Mouse (Mus musculus) gastrocnemius, postnatal 36 days (tissue): Measurements from ENCODE around the gene Gtf2ird2. TPM values are rescaled to one million over a fixed set of nuclear protein-coding genes. Genes with fewer than 3 reads are reported as not detected.

Source experiments
- DNase-seq, 2 experiments: peaks; one replicate each; pipeline ENCODE4 v3.0.0; 2022
- intact Hi-C: fragments of 180-260 bp; cut with DNase I; formaldehyde crosslinking; loops from one replicate; pipeline ENCODE4 v1.15.1; 2025
- total RNA-seq, 2 experiments: library from RNA; stranded (reverse); gene quantifications; 2 replicates each; pipeline ENCODE4 v1.2.3; 2021

The Gtf2ird2 gene
- total RNA-seq, 2 experiments from 2014 or later = 5.1 to 5.6 TPM

DNA sequence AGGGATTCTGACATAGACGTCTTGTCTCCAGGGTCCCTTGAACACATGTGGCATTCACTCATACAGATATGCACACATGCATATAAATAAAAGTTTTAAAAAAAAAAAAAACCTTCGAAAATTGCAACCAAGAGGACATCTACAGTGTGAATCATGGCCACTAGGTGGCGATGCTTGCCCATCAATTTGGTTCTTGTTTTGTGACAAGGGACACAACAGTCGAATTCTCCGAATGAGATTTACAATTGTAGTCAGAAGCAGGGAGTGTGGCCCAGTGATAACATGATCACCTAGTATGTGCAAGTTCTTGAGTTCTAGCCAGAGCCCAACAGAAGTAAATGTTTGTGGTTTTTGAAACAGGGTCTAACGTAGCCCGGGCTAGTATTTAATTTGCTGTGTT, 3.9 kb upstream of the Gtf2ird2 start:
- DNase-seq = peak; percentile 65 to 73
- intact Hi-C loops = loop anchor here (2.0 to 5.0 kb wide), 2 partner anchors 163 to 307 kb away; no protein-coding TSS in a partner anchor

GRCm38 (mm10) chr5:134182172-134182571, 1.6 kb upstream of the Gtf2ird2 start:
- intact Hi-C loops = loop anchor here (5.0 kb wide), 1 partner anchor 305 kb away; no protein-coding TSS in a partner anchor
- no peak for DNase-seq

- intact Hi-C loops = loop anchor here (5.0 kb wide), 1 partner anchor 305 kb away; no protein-coding TSS in a partner anchor
- DNase-seq = peak in 1 of 2 experiments; percentile 13
Observed at GRCm38 (mm10) chr5:134182735-134183134, 1.1 kb upstream of the Gtf2ird2 start.

GRCm38 (mm10) chr5:134183162-134183561, 657 bp upstream of the Gtf2ird2 start:
- intact Hi-C loops = loop anchor here (5.0 kb wide), 1 partner anchor 304 kb away; no protein-coding TSS in a partner anchor
- DNase-seq = no peak

DNA sequence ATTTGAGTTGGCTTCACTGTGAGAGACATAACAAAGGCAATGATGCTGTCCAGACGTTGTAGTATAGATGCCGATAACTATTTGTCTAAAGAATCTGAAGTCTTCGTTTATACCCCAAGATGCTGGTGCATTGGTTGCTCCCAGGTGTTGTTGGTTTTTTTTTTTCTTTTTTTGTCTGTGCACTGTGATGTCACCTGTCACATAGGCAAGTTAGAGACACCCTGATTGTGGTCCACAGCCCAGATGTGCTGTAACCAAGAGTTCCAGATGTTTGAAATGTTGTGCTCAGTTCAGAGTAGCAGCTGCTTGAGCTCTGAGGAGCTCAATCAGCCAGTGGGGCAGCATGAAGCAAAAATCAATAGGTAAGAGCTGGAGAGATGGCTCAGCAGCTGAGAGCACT, 2.2 kb downstream of the Gtf2ird2 start:
- intact Hi-C loops = no loop called here
- no peak for DNase-seq

- intact Hi-C loops = no loop called here
- peak; percentile 33 to 46 for DNase-seq
Observed at GRCm38 (mm10) chr5:134186961-134187731, 3.3 kb downstream of the Gtf2ird2 start.

GRCm38 (mm10) chr5:134188571-134188970, 4.8 kb downstream of the Gtf2ird2 start:
- intact Hi-C loops = no loop called here
- DNase-seq = no peak

DNA sequence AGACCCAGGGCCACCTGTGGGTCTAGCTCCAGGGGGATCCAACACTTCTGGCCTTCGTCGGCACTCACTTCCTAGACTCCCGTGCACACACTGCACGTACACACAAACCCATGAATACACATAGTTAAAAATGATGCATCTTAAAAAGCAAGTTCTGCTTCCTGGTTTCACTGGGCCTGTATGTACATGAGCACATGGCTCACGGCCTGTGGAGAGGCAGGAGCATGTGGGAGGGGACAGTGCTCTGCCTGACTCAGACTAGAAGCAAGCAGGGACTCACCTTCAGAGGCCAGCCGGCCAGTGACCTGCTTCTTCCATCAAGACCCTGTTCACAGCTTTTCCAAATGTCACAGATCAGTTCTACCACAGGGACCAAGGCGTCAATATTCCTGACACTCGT, 9.8 kb downstream of the Gtf2ird2 start:
- no peak for DNase-seq
- intact Hi-C loops = loop anchor here (10.0 kb wide), 1 partner anchor 51 kb away; no protein-coding TSS in a partner anchor

DNA sequence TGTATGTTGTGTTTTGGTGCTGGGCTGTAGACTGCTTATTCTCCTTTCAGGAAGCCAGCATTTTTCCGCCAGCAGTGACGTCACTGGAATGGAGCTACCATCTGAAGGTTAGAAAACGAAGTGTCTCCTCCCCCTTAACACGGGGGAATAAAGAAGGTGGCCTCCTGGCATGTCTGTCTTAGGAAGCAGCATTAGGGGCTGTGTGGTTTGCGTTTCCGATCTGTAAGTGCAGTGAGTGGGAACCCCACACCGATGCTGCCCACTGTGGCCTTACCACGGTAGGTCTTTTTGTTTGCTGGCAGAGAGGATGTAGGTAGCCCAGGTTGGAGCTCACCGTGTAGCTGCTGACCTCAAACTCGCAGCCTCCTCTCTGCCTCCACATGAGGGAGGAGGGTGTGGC, 22.9 kb downstream of the Gtf2ird2 start:
- no peak for DNase-seq
- intact Hi-C loops = loop anchor here (10.0 kb wide), 1 partner anchor 128 kb away; no protein-coding TSS in a partner anchor

GRCm38 (mm10) chr5:134209931-134210554, 26.2 kb downstream of the Gtf2ird2 start:
- intact Hi-C loops = loop anchor here (5.0 to 10.0 kb wide), 2 partner anchors 57 to 125 kb away; no protein-coding TSS in a partner anchor
- no peak for DNase-seq

DNA sequence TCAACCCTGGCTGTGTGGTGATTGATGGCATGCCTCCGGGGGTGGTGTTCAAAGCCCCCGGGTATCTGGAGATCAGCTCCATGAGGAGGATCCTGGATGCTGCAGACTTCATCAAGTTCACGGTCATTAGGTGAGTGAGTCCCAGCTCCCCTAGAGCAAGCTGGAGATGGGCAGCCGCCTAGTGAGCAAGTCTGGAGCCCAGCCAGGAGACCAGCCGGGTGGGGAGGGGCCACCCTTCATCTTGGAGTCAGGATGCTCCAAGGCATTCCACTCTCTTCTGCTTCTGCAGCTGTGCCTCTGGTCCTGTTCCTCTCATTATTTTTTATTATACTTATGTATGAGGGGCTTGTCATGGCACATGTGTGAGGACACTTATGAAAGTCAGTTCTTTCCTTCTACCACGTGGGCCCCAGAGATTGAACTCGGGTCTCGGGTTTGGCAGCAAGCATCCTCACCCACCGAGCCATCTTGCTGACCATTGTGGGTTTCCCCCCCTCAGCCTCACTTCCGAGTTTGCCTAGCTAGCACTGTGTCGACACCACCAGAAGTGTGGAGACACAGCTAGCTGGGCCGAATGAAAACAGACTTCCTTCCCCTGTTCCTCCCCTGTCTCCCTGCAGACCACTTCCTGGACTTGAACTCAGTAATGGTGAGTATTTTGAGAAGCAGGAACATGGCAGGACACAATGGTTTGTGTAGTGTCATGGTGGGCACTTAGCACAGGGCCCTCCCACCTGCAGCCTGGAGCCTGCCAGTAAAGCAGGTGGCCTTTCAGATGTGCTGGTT, 30.4 kb downstream of the Gtf2ird2 start:
- no peak for DNase-seq
- intact Hi-C loops = loop anchor here (5.0 kb wide), 1 partner anchor 53 kb away; no protein-coding TSS in a partner anchor

- no peak for DNase-seq
- intact Hi-C loops = no loop called here
Observed at GRCm38 (mm10) chr5:134217900-134218299, 34.1 kb downstream of the Gtf2ird2 start.

DNA sequence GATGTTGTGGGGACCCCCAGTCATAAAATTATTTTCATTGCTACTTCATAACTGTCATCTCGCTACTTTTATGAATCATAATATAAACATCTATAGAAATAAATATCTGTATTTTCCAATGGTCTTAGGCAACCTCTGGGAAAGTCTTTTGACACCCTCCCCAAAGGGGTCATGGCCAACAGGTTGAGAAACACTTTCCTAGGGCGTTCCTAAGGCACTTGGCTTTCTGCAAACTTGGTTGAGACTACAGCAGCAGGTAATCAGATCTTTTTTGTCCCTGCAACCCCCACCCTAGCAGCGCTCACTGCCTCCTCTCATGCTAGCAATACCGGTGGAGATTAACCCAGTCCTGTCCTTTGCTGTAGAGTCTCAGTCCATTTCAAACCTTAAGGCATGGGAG, 37.5 kb downstream of the Gtf2ird2 start:
- no peak for DNase-seq
- intact Hi-C loops = no loop called here

- no peak for DNase-seq
- intact Hi-C loops = no loop called here
Observed at GRCm38 (mm10) chr5:134221708-134222150, 37.9 kb downstream of the Gtf2ird2 start.

- DNase-seq = no peak
- intact Hi-C loops = loop anchor here (5.0 kb wide), 1 partner anchor 117 kb away; no protein-coding TSS in a partner anchor
Observed at GRCm38 (mm10) chr5:134225110-134225901, 41.5 kb downstream of the Gtf2ird2 start.

- intact Hi-C loops = loop anchor here (5.0 kb wide), 1 partner anchor 115 kb away; no protein-coding TSS in a partner anchor
- DNase-seq = no peak
Observed at GRCm38 (mm10) chr5:134226946-134227345, 43.1 kb downstream of the Gtf2ird2 start.

DNA sequence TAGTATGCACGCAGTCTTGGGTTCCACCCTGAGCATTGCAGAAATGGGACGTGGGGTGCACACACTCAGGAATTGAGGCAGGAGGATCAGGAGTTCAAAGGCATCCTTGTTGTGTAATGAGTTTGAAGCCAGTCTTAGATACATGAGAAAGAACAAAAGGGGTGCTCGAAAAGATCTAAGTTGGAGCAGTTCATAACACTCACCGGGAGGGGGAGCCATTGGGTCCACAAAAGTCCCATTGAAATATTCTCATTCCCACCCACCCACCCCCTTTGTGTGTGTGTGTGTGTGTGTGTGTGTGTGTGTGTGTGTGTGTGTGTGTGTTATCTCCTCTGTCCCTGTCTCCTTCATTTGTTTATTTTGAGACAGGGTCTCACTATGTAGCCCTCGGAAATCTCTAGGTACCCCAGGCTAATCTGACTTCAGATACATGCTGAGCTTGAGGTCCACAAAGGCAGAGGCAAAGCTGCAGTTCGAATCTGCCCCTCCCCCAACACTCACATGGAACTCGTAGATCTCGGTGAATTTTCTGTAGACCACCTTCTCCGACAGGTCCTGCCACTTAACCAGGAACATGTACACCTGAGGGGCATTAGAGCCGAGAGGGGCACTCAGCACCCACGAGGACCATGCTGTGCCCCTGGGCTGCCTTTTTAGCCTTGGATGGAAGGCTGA, 43.9 kb downstream of the Gtf2ird2 start:
- no peak for DNase-seq
- intact Hi-C loops = loop anchor here (5.0 kb wide), 1 partner anchor 115 kb away; no protein-coding TSS in a partner anchor

- intact Hi-C loops = loop anchor here (5.0 kb wide), 1 partner anchor 114 kb away; no protein-coding TSS in a partner anchor
- no peak for DNase-seq
Observed at GRCm38 (mm10) chr5:134228249-134228638, 44.4 kb downstream of the Gtf2ird2 start.

GRCm38 (mm10) chr5:134229391-134229790, 45.6 kb downstream of the Gtf2ird2 start, which contains the start of gene Ncf1:
Gene Ncf1, minus strand, starts transcription at chr5:134229625.
- intact Hi-C loops = loop anchor here (5.0 kb wide), 1 partner anchor 113 kb away; no protein-coding TSS in a partner anchor
- DNase-seq = no peak
